Mouse (Mus musculus): Measurements from ENCODE around the gene S100a10.

S100a10 gene

DNA sequence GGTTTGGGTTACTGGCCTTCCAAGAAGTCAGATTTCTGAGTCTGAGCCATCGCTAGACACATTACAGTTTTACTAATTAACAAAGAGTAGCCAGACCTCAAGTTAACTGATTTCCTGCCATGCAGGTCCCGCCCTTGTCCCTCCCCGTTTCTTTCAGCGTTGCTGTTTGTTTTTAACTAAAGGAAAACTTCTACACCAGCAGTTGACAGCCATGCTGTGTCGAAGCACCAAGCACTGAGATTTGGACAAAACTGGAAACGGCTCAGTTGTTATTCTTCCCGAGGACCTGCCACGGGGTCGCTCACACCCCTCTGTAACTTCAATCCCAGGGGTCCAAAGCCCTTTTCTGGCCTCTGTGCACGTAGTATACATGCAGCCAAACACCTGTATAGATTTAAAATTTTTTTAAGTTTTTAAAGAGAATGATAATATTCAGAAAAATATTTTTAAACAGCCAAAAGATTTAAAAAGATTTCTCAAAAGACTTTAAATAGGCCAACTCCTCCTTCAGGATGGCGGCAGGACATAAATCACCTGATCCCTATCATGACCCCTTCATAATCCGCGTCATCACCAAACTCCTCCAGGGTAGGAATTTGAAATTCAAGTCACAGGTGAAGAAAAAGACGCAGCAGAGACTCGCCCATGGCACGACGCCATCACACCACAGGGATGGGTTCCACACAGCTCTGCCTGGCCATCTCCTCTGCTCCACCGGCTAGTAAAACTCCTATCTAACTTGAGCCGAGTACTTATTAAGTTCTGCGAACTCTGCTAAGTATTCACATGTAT lies 6.9 kb upstream of the S100a10 start:
- peak in 1 of 2 experiments; percentile 47 for DNase-seq

DNA sequence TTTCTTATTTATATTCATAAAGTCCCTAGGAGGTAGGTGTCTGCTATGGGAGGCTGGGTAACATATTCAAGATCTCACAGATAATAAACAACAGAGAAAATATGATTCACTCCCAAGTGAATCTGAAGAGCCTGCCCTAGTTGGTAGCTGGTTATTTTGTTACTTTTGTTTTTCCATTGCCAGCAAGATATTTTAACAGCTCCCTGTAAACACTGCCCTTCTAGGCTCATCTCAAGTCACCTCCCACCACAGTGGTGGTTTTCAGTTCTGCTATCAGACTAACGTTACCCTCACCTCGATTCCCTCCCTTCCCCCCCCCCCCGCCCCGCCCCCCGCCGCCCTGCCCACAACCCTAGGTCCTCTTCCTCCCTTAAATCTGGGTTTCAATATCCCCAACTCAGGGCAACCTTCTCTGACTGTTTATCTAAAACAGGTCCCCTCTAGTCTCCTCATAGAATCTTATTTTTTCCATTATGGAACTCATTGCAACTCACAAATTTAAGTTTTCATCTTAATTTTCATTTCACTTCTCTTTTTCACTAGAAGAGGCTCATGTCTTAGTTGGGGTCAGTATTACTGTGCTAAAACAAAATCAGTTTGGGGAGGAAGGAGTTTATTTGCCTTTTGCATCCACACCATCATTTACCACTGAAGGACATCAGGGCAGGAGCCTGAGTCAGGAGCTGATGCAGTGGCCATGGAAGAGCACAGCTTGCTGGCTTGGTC lies 6.2 kb upstream of the S100a10 start:
- DNase-seq: no peak

DNA sequence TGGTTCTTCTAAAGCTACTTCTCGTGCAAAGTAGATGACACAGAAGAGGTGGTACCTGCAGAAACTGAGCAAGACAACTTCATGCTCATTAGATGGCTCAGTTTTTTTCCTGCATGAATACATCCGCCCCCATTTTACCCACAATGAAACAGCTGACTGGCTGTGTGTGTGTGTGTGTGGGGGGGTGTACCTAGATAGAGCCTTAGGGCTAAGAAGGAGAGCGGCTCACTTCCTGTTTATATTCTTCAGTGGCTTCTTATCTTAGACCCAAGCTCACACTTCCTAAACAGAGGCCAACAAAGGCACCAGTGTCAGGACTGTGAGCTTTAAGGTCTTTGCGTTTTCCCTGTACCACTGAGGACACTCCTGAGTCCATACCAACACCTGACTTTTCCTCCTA lies 4.9 kb upstream of the S100a10 start:
- peak; percentile 31 to 49 for DNase-seq

DNA sequence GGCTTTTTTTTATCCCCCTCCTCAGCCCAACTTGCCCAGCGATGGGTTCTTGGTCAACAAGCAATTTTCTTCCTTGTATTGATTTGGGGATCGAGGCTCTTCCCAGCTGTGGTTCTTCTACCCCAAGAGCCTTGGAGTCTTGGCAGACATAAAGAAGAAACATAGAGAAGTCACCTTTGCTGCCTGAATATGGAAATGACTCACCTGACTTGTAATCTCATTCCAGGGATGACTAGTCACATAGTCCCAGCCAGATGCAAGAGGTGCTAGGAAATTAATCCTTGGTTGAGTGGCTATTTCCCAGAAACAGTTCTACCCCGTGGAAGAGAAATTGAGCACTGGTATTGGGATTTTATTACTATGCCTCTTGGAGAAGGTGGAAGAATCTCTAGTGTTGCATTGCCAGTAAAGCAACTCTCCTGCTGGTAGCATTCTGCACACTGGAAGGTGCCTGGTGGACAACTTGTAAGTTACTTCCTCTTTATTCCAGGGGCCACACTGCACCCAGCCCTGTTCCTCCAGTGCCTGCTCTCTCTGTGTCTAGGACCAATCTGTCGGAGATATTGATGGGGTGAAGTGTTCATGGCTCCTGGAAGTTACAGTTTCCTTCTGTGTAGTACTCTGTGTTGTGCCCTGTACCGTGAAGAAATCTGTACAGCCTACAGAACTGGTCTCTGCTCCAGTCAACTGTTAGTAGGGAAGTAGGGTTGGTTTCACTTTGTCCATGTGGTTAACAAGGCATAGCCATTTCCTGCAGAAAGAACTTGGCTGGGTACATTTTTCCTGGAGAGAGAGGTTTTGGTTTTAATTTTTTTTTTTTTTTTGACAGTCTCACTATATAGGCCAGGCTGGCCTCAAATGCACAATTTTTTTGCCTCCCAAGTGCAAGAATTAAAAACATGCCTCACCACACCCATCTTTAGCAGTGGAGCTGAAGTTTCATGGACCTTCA lies 2.7 kb upstream of the S100a10 start:
- no peak for DNase-seq

DNA sequence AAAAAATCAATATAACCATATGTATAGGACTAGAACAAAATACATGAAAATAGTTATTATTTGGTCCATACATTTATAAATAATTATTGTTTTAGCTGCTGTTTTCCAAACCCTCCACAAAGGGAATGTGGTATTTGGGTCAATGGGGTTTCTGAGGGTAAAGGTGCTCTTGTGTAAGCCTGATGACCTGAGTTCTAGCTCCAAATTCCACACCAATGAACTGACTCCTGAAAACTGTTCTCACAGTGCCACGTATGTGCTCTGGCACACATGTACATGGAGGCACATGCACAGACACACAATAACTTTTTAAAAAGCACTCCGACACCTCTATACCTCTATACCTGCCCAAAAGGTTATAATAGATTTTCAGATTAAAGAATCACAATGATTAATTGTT lies 1.6 kb upstream of the S100a10 start:
- no peak for DNase-seq

DNA sequence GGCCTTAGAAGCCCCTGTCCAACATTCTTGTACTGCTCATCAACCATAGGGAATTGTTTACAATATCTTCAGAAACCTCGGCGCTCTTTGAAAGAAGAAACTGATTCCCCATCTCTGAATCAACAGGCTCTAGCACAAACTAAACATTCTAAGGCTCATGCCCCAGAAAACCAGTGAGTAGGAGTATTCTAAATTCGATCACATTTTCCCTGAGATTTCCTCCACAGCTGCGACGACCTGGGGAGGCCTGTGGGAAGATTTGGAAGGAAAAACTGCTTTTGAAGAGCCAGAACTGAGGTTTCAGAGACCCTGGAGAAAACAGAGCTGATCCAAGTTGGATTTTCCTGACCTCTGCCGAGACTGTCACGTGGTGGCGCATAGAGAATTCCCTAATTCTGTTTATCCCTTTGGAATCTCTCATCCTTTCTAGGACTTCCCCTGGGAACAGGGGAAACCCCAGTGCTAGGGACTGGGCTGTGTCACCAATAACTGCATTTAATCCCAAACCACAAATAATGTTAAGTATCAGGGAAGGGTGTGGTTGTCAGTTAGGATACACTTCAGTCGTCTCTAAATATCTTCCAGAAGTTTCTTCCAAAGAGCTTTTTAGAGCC lies 1.0 kb upstream of the S100a10 start:
- DNase-seq: no peak

DNA sequence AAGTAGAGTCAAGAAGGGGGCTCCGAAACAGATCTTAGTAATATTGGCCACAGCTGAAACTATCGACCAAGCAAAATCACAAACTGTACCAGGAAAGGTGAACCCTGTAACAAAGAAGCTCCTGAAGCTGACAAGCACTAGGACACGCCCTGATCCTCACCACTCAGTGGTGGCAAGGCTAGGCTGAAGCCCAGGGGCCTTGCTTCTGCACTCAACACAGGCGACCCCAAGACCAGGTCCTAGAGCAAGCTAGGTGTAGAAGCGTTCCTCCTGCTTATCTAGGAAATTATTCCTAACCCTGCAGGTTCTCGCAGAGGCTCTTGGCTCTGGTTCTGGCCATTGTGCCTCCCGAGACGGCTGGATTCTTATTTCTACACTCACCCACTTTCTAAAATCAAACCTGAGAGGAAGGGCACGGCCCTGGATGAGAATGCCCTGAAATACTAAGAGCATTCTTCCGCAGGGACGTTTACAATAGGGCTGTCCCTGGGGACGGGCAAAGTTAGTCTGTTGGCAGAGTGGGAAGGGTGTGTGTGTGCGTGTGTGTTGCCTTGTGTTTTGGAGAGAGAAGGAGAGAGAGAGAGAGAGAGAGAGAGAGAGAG lies 400 bp upstream of the S100a10 start:
- peak in 1 of 2 experiments; percentile 24 for DNase-seq

DNA sequence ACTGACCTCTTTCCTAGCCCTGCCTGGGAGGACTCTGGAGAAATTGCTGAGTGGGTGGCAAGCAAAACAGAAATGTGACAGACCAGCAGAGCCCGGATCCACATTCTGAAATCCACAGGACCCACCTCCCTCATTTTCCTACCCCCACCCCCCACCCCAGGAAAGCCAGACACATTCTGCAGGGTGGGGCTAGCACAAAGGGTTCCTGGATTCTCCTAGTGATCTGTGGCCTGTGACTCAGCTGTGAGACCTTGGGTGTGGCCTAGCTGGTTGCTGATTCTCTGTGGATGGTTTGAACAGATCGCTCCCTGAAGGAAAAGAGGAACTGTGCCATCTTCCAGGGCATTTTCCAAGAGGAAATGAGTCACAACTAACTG lies 986 bp downstream of the S100a10 start:
- DNase-seq: no peak

DNA sequence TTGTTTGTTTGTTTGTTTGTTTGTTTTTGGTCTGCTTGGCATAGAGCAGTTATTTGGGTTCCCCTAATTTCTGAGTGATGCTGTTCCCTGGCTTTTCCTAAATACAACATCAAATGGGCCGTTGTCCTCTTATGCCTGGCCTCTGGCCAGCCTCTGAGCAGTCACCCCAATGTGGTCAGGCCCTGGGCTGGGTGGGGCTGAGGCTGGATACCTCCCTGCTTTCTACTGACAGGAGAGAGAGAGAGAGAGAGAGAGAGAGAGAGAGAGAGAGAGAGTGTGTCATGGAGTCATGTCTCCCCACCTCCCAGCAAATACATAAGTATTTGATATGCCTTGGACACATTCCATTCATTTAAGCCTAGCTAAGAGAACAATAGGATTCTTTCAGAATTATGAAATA lies 1.7 kb downstream of the S100a10 start:
- no peak for DNase-seq

DNA sequence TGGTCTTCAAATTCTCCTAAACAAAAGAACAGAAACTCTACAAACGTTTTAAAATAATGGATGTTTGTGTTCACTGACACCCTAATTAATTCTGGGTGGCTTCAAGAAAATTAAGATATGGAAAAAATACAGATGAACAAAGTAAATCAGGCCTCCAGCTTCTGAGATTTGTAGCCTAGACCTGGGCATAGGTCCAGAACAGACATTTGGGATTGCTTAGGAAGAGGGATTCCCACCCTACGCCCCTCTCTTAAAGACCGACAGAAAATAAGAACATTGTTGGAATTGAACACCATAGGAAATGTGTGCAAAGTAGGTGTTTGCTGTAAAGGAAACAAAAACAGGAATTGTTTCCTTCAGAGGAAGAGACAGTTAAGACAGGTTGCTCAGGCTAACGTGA lies 2.6 kb downstream of the S100a10 start:
- DNase-seq: no peak

DNA sequence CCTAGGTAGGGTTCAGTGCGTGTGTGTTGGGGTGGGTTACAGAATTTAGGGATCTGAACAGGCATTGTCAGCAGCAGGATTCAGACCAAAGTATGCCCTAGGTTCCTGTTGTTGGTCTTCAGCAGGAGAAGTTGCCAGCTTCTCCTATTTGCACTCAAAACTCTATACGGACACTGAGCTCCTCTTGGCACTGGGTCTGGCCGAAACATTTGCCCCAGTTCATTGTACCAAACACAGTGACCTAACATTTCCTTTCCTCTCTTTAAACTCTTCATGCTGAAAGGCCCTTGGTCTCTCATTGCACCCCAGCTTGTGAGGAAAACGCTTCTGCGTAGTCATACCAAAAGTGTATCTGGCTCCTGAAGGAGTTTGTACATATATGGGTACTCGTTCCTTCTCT lies 5.1 kb downstream of the S100a10 start:
- no peak for DNase-seq

DNA sequence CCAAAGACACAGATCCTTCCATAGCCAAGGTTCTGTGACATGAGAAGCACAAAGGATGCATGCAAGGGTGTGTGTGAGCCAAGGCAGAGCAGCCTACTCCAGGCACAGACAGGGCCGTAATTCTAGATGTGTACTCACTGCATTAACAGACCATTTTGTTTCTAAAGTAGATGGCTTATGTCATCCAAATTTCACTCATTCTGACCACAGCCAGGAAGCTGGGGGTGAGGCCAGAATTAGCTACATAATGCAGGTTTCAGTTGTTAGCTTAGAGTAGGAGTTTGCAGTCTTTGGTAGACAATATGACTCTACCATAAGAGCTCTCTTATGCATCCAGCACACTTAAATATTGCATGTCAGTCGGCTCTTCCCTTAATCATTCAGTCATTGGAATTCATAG lies 7.5 kb downstream of the S100a10 start:
- no peak for DNase-seq

DNA sequence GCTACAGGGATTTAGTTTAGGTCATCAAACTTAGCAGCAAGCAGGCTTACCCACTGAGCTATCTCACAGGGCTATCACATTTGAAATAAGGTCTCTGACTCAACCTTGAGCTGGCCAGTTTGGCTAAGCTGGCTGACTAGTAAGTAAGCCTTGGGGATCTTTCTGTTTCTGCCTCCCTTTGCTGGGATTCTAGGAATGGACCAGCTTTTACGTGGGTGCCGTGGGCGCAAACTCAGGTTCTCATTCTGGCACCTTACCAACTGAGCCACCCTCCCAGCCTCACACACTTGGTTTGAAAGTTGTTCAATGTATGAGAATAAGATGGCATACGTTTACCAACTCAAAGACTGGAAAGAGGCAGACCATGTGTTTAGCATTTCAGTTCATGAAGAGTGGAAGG lies 8.3 kb downstream of the S100a10 start:
- DNase-seq: no peak

DNA sequence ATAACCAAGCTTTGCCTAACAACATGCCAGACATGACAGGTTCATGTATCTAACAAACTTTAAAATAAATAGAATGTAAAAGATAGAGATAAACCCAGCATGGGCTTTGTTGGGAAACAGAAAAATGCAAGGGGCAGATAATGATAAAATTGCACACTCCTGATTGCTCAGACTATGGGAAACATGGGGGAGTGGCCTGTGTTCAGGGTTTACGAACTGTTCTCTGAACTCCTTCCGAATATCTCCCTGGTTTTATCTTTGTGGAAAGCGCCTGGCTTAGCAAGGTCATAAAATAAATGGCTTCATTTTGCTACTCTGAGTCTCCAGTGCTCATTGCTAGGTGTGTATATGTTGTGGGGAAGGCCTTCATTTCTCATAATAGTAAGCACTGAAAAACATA lies 12.0 kb downstream of the S100a10 start:
- DNase-seq: no peak

DNA sequence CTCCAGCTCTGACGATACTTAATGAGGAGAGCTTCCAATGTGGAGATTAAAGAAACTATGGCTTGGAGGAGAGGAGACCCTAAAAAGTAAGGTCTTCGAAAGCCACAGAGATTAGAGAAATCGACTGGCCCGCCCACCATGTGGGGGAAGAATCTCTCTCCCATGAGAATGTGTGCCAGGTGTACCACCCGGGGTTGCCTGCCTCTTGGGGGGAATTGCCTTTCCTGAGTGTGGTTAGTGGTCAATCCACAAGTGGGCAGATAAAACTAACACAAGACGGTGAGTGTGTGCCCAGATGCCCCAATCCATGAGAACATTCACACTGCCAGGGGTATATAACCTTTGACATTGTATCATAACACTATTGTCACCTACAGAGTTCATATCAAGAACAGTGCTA lies 12.8 kb downstream of the S100a10 start:
- no peak for DNase-seq

DNA sequence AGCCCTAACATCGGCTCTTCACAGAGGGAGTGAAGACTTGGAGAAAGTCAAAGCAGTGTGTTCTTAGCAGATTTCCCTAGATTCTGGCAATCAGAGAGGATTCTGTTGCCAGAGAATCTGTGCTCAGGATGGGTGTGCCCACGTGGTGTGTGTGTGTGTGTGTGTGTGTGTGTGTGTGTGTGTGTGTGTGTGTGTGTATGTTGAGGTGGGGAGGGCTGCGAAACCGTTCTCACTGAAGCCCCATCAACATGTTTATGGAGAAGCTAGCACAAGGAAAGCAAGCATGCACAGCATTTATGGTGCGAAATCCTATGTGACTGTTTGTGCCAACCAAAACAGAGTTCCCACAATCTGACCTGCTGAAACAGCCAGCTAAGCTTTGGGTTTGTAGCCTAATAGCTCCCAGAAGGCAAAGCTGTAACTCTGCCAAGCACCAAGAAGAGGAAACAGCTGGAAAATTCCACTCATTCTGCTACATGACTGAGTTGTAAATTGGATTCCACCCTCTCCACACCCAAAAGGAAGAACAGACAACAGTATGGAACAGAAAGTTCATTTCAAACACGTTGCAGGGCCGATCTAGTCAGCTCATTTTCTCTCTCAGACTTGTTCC lies 13.7 kb downstream of the S100a10 start:
- DNase-seq: no peak

DNA sequence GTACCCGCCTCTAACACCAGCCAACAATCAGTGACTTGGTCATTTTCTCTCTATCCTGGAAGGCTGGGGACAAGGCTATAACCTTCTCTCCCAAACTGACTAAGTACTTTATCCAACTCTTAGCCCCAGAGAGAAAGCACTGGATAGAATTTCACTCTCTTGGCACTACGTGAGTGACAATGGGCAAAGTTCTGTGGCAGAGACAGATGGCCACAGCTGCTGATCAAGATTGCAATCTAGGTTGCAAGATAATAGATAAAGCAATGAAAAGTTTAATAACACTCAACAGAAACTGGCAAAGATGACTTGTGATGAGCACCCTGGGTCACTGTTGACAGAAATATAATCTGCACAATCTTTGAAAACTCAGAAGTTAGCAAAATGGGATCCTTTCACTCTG lies 14.2 kb downstream of the S100a10 start:
- no peak for DNase-seq

DNA sequence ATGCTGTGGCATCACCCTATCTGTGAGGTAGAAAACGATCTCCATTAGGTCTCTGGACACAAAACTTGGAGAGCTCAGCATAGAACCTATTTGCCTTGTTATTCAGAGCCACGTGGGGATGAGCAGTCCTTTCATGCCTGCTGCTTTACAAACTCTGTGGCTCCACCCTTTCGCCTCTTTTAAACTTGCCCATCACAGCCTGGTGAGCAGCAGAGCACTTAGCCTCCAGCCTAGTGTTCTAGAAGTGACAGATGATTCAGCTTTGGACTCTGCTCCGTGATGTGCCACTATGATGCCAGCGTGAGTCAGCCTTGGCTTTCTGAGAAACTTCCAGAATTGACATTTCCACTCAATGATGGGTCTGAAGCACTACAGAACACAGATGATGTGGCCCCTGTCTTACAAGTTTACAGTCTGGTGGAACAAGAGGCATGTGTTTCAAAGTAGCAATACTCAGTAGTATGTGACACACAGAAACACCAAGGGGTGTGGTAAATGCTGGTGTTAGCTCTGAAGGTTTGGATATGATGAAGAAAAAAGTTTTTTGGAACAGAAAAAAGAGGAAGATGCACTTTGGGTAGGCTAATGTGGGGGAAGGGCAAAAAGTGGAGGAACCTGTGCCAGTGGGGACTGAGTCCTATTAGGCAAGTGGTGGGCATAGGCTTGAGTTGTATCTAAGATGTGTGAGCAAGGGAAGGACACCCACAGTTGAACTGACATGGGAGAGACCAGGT lies 17.3 kb downstream of the S100a10 start:
- DNase-seq: no peak

DNA sequence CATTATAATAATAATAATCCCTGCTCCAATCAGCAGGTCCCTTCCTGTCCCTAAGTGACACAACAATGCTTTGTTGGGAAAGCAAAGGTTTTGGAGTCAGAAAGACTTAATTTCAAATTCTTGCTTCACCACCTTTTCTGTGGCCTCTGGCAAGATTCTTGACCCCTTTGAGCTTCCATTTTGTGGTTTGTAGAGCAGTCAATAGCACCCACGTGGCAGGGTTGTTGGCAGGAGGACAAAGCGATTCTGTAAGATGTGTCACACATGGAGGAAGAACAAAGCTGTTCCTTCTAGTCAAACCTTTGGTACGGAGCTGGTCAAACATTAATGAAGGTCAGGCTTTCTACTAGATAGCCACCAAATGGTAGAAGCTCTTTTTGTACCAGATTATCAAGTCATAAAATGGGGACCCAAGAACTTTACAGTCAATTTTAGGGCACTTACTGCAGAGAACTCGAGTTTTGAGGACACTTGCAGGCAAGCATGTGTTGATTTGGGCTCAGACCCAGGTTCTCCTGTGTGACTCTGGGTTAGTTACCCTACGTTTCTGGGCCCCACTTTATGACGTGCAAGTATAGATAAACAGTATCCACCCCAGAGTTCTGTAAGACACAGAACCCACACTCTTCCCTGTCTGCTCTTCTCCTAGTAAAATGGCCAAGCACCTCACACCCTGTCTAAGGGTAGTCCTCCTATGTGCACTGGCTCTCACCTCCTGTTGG lies 24.6 kb downstream of the S100a10 start:
- DNase-seq: no peak

DNA sequence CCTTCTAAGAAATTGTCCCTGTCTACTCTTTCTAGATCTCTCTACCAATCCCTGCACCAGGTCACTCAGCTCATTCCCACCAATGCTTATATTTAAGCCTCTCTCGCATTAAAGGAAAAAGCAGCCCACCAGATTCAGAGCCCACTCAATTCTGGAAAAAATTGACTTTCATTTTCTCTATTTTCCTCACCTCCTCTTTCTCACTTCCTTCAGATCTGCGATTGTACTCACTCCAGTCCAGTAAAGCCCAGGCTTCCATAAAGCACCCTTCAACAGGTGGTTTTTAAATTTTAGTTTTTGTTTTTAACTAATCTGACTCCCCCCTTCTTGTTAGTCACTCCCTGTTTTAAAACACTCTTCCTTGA lies 25.1 kb downstream of the S100a10 start:
- DNase-seq: no peak

DNA sequence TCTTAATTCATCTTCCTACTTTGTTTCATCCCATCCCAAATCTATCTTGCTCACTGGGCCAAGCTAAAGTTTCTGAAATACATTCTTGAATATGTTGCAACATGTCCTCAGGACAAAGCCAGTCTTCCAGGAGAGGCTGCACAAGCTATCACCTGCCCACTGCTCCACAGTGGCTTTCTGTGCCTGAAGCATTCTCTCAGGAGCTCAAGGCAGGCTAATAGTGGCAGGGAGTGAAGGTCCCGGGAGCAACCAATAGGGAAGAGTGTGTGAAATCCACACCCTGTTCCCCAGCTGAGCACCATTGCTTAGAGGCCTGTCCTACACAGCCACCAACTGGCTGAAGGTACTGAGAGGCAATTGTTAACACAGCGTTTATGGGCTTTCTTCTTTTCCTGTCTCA lies 26.1 kb downstream of the S100a10 start:
- DNase-seq: no peak
